Mouse (Mus musculus): Measurements from ENCODE around the gene Ttc6.
A peak's percentile ranks its signal among the peaks of the same experiment; 100 is the strongest.

The Ttc6 gene

DNA sequence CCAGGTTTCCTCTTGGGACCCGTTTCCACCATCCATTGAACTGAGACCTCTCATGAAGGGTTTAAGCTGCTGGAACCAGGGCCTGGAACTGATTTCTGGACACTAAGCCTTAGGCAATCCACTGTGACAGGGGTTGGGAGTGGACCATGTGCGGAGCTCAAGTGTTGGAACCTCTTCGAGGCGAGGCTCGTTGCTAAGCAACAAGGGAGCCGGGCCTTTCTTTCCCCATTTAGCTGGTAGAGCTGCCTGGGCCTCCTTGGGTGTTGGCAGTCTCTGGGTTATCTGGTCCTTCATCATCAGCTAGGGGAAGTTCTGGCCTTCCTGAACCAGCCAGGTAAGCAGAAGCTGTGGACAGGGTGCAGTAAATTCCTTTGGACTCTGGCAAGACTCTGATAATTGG is at the start of gene Ttc6:
TSS of gene Ttc6 (plus strand) at position 205 of the 400 bp plus-strand sequence.
- no peak for DNase-seq (ENCODE audit: low spot score)

DNA sequence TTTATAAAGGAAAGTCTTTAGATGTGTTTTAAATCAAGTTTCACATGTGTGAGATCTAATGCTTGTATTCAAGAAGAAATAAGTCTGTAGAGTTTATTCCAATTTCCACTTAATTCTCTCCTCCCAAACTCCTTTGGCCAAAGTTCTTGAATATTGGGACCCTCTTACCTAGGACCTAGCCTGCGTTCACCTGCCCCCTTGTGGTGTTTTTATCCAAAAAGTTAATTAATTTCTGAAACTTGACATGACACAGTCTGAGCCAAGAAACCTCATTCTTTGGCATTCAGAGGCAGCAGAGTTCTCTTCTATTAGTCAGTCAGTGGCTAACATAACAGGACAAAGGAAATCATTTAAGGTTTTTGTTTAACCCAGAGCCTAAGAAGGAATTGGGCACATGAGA is 49.4 kb upstream of the Ttc6 start:
- DNase-seq (ENCODE audit: low spot score): no peak

DNA sequence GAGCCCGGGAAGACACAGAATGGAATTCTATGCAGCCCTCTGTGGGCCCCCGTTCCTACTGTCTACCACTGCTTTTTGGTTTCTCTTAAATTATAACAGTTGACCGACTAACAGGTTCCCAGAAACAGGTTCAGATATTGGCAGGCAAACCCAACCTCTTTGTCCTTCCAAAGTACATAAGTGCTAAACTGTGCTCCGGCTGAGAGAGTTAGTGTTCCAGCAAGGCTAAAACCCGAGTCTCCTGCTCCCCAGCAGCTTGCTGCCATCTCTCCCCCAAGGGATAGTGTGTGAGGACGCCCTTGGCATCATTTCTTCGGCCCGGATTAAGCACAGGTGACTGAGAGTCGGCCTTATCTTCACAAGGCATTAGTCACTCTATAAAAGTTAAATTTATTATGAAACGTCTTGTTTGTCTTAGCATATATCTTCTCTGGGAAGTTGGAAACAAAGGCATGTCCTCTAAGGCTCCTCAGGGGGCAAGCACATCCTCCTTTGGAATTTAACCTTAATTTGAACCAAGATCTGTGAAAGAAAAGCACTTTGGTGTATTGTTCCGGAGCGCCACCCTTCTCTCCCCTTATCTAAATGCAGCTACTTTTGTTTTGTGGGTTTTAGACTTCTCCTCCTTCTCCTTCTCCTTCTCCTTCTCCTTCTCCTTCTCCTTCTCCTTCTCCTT is 48.1 kb upstream of the Ttc6 start:
- DNase-seq (ENCODE audit: low spot score): no peak

DNA sequence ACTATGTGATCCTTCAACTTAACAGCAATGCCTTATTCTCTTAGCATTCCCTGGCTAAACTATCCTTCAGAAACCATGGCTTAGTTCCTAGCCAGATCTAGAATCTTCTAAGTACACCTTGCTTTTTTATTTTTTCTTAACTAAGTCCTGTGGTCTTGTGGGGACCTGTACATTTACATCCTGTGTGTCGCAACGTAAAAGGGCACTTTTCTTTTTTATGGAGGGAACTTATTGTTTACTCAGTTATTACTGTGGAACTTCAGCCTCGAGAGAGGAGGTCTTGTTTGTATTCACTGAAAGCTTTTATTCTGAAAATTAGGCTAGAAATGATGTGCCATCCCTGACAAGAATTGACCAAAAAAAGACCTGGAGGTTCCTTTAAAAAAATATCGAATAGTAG is 35.6 kb upstream of the Ttc6 start:
- no peak for DNase-seq (ENCODE audit: low spot score)

DNA sequence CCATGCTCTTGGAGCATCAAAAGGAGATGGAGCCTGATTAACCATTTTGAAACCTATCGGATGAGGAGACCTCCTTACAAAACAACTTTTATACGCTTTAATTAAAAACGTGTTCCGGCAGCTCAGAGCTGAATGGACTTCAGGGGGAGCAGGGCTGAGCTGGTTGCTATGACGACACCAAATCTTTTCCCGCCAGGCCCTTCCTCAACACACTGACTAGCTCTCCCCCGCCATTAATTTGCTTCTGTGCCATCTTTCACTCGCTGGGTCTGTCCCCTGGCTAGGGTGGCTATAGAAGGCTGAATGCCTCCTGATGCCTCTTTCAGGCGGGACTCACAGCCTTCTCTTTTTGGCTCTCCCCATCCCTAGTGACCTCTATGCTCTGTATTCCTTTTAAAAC is 33.4 kb upstream of the Ttc6 start:
- no peak for DNase-seq (ENCODE audit: low spot score)

DNA sequence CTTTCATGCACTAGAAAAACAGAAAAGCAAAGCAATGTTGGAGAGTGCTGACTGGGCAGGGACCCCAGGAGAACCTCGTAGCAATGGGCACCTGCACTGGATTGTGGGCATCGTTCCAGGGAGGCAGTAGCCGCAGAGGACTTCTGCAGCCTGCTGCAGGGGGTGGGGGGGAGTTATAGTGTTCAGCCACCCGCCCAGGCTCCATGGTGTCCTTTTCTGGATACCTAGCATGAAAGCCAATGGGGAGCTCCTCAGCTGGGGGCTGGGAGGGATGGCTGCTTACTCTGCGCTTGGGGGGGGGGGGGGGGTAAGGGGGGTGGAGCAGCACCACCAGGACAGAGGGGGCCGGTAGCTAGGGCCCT is 29.4 kb upstream of the Ttc6 start:
- DNase-seq (ENCODE audit: low spot score): no peak

DNA sequence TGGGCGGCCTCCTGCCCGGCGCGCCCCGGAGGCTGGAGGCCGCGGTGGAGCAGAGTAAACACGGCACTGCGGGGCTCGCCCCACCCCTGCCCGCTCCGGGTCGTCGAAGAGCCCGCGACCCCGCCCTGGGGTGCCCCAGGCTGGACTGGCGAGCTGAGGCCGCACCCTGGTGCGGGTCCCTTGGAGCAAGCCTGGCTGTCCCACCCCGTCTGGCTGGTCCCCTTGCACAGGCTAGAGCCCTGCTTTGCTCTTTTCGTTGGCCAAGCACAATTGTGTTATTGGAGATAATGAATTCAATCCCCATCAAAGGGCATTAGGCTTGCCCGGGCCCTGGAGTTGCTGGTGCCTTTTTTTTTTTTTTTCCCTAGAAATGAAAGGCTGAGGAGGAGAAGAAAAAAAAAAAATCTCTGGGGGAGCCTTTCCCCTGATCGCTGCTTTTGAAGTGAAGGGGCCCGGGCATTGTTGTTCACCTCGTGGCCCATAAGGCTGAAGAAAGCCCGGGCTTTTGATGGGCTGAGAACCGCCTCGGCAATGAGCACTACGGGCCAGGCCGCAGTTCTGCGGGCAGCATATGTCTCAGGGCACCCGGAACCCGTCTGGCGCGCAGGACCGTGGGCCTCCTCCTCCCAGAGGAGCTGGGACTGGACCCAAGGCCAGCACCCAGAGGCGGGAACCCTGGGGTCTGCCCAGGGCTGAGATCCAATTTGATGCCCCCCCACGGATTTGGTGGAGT is 28.9 kb upstream of the Ttc6 start:
- no peak for DNase-seq (ENCODE audit: low spot score)

DNA sequence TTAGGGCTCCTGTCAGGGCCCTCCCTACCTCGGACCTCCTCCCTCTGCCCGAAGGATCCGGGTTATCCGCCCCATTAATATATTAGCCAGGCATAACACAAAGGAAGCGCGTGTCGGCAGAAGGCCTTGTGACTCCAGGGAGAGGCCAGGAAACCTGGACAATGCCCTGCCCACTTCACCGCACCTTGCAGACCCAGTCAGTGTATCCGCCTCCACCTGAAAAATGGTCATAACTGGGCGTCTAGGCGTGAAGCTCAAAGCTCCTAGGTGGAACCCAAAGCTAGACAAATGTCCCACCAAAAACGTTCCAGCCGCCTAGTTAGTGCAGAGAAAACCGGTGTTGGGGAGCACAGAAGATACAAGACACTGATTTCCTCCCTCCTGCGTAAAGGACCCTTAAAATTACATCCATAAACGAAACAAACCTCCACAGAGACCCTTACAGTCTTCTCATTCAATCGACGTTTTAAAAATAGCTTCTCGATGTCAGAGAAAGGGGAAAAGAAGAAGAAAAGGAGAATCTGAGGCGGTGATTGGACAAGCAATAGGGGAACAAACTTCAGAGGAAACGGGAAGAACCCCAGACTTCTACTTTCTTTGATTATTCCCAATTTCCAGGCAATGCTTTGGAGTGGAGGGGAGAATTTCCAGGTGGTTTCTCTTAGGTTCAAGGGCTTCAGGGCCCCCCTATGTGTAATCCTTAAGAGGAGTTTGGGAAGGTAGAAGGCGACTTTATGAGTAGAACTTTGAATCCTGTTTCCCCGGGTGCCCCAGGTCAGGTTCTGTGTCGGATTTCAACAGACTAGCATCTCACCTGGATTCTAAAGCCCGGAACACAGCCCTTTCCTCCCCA is 27.6 kb upstream of the Ttc6 start:
- no peak for DNase-seq (ENCODE audit: low spot score)

DNA sequence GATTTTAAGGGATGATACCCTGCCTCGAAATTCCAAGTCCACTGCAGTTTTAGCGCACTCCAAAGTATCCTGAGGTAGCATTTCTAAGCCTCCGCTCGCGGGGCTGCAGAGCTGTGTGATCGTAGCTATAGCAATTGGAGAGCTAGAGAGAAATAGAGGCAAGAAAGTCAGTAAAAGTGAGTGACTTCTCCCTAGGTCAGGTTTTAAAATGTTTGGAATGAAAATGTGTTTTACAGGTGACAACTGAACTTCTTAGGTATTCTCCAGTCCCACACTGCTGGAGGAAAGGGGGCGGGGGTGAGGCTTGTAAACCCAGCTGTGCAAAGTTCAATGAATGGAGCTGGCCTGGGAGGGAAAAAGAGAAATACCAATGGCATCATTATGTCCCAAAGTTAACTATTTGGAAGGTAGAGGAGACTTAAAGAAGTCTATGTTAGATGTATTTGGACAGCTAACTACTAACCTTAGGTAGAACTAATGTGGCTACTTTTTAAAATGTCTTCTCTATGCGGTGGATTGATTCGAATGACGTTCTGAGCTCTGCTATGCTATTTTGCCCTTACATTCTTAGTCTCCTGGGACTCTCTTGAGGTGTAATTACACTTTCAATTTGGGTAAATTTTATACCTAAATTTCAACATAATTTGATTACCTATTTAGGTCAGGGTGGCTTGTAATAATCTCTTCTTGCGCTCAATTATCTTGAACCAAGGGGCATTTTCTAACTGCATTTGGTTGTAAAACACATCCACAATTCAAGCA is 26.8 kb upstream of the Ttc6 start:
- no peak for DNase-seq (ENCODE audit: low spot score)

DNA sequence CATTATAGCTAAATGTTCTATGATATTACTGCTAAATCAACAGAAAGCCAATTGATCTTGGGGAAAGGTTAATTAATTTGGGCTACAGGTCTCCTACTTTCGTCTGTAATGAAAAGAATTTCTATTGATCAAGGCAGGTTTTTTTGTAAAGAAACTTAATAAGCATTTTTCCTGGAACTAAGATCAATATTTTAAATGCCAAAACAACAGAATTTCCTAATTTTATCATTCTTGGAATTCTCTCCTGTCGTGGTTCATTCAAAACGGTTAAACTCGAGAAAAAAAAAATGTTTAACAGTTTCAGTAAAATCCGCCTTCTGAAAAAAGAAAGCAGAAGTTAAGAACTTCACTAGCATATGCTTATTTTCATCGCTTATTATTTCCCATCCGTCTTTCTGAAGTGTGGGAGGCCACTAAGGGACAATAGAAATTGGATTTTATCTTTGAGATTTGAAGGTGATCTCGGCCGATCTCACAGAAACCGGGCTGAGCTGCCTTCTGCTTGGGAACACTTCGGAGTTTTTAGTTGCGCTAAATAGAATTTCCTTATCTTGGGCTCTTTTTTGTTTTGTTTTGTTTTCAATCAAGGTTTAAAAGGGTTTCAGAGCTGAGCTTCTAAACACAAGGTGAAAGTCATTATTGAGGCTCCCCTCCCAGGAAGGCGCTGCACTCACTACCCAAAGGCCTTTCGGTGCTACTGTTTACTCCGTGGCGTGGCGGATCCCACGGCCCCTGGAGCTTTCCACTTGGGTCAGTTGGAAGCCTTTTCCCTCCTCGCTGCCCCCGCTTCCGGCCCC is 25.9 kb upstream of the Ttc6 start:
- no peak for DNase-seq (ENCODE audit: low spot score)

DNA sequence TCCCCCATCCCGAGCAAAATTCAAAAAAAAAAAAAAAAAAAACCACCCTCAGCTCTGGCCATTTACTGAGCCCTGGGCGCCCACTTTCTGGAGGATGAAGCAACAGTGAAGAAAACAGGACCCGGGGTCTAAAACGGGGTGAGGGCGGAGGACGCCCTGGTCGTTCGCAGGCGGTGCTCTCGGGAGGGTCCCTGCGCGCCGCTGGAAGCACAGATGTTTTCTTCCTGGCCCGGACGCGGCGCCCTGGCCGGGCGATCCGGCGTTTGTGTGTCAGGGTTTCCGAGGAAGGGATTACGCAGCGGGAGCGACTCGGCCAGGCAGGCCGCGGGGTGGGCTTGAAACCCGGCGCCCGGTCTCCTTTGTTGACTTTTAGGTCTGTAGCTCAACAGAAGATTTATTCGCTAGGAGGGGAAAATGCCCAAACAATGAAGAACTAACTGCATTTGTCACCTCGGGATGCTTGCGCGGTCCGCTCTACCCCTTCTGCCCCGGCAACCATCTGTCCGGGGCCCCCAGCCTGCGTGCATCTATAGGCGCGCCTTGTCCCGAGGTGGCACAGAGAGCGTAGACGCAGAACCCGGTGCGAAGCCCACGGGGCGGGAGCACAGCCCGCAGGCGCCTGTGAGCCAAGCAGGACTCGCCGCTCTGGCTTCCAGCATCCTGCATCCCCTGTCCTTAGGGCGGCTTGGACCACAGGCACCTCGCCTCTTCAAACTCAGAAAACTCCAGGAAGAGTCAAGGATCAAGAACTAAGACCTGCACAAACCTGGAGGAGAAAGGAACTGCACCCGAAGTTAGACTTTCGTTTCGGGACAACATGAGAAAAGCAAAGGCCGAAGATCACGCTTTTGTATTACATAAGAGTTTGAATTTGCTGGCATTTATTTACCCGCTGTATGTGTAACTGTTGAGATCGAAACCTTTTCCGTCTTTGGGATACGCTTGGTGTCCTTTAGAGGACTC is 25.0 kb upstream of the Ttc6 start:
- no peak for DNase-seq (ENCODE audit: low spot score)

DNA sequence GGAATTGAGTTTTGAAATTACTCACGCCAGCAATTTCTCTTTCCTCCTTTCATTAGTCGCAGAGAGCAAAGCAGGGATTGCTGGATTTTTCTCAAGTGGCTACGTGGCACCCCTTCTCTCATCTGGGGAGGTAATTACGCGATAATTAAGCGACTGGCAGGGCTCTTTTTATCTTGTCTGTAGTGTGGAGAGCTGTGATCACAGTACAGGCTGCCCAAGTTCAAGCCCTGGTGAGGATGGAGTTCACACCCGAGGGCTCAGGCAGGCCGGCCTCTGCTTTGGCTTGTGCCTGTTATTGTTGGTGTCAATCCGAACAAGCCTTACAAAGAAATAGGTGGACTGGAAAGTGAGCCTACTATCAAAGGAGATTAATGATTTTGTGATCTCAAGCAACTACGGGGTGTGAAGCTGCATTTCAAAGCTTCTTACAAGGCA is 24.3 kb upstream of the Ttc6 start:
- DNase-seq (ENCODE audit: low spot score): no peak

DNA sequence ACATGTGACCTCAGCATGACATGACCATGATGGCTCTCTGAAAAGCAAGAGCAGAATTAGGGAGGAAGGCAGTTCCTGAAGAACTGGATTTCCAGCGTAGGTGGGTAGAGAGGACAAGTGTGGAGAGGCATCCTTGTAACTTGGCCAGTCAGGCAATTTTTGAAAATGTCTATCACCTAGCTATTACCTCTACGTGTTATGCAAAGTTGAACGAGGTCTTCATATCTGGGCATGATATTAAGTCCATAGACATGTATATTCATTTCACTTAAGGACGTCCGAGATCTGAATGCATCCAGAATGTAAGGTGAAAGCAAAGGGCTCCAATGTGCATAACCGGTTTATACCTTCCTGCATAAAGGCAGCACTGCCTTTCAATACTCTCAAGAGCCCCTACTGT is 22.8 kb upstream of the Ttc6 start:
- DNase-seq (ENCODE audit: low spot score): no peak

DNA sequence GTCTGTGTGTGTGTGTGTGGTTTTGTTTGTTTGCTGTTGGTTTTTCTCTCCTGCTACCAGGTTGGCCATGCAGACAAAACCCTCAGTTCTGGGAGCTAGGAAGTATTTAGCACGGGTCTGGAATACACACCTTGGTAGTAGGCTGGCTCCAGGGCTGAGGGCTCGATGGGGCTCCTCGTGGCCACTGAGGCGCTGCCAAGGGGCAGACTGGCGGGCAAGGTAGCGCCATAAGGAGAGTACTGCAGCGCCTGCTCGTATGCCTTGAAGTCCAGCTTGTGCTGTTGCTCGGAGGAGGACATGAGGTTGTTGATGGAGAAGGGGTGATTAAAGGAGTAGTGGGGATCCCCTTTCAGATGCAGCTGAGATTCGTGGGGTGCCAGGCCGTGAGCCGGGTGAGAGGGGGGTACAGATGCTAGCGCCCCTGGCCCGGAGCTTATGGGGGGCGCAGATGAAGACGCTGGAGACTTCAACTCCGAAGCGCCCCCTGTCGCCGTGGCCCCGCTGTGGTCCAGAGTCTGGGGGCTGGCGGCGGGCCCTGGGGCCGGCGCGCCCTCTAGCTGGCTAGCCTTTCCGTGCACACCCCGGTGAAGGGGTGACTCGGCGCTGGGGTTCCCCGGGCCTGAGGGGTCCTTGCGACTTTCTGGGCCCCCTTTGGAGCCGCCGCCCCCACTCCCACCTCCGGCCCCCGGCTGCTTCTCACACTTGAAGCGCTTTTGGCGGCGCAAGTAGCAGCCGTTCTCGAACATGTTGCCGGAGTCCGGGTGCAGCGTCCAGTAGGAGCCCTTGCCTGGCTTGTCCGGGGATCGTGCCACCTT is 21.8 kb upstream of the Ttc6 start:
- DNase-seq (ENCODE audit: low spot score): no peak

DNA sequence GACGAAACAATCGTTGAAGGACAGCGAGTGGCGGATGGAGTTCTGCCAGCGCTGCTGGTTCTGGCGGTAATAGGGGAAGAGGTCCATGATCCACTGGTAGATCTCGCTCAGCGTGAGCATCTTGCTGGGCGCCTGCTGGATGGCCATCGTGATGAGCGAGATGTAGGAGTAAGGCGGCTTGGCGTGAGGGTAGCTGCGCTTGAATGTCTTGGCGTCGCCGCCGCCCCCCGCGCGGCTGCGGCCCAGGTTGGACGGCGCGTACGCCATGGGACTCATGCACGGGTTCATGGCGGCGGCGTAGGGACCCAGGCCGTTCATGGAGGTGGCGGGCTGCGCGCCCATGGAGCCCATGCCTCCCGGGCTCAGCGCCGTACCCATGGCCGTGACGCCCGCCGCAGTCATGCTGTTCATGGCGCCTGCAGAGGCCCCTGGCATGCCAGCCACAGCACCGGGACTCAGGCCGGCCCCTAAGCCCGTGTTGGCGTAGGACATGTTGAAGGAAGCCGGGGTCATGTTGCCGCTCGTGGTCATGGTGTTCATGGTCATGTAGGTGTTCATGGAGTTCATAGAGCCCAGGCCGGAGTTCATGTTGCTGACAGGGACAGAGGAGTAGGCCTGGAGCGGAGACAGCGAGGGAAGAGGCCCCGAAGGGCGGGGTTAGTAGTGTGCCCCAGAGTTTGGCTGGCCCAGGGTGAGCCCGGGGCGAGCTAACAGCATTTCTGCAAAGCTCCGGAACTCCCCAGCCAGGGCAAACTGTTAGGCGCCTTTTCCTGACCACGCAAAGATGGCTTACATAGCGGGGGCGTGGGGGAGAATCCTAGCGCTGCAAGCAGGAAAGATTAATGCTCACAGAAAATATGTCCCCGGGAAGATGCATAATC is 20.9 kb upstream of the Ttc6 start:
- DNase-seq (ENCODE audit: low spot score): no peak

DNA sequence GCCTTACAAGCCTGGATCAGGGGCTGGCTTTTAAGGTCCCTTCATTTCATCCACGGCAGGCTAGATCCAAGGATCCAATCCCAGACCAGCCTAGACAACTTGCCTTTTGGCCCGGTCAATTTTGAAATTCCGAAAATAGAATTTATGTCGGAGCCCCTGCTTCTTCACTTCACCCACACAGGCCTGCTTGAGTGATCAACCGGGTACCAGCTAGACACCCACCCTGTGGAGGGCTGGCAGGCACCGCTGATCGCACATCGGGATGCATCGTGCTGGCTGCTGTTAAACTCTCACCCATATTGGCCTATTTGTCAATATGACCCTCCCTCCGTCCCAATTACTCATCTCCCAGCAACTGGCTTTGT is 20.3 kb upstream of the Ttc6 start:
- DNase-seq (ENCODE audit: low spot score): no peak

DNA sequence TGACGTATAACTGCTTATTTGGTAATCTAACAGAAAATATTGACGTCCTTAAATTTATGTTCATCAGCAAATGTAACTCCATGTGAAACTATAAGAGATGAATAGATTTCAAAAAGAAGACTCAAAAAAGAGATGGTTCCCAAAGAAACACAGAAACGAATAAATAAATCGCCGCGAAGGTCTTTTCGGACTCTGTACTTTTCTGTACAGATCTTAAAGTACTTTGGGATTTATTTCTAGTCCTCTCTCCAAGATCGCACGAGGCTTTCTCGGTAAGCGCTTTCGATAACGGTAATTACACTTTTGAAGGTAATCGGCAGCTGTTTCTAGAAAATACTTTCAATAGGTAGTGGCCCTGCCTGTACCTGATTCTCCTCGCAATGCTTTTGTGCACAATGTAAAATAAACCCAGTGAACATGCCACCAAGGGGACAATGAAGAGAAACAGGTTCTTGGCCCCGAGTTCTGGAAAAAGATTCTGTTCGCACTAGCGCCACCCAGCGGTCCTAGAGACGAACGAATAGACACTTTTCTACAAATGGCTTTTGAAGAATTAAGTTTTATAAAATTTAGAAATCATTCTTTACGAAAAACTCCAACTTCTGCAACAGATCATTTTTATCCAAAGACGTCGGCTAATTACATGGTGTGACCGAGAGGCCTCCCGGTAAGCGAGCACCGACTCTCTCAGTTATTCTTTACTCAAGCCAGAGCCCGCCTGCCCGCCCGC is 19.1 kb upstream of the Ttc6 start:
- peak; percentile 58 for DNase-seq (ENCODE audit: low spot score)

Data from ovary, postnatal 14 days (tissue).